Mouse (Mus musculus) heart, postnatal 0 days (tissue): ENCODE results near the gene Cd79a.

Experiments
- CTCF ChIP-seq: IDR thresholded peaks from 2 replicates; pipeline ENCODE4 v1.5.1; 2016; ENCODE audit warnings: antibody characterized with exemption, control low read depth, low read depth
- EP300 ChIP-seq: IDR thresholded peaks from 2 replicates; pipeline ENCODE4 v1.6.1; 2016; ENCODE audit warnings: antibody characterized with exemption, low read depth

- TF ChIP-seq CTCF (no peak), EP300 (no peak)
These were observed 778 bp downstream of the Cd79a start for GRCm38 (mm10) chr7:24897959-24898358.
